Mouse (Mus musculus): ENCODE measurements around the gene Qprt. TPM values are rescaled to one million over a fixed set of nuclear protein-coding genes. Genes with fewer than 3 reads are reported as not detected.
A peak's percentile ranks its signal among the peaks of the same experiment; 100 is the strongest.

Qprt gene
- total and polyA plus RNA-seq, 2 experiments = 116 to 196 TPM

DNA sequence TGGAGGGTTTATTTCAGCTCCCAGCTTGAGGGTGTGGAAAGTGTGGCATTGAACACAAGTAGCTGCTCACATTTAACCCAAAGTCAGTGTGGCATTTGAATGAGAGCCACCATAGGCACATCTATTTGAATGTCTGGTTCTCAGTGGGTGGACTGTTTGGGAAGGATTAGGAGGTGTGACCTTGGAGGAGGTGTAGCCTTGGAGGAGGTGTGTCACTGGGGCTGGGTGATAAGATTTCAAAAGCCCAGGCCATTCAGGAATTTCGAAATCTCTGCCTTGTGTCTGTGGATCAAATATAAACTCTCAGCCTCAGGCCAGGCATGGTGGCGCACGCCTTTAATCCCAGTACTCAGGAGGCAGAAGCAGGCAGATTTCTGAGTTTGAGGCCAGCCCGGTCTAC lies 23.1 kb downstream of the Qprt start:
- DNase-seq (ENCODE audit: extremely low read depth, low read depth, low spot score) = no peak
- Histone ChIP-seq H3K4me3 (ENCODE audit: insufficient read depth, low read depth, low read length) (no peak overlapping the region), H3K27me3 (ENCODE audit: control insufficient read depth, insufficient read depth, low read length) (no peaks in the 10 kb centered on the region), H3K36me3 (ENCODE audit: control insufficient read depth, insufficient read depth, low read length) (no peaks in the 10 kb centered on the region), H3K4me1 (ENCODE audit: control insufficient read depth, insufficient read depth, low read length) (no peaks in the 10 kb centered on the region), H3K9ac (ENCODE audit: low read depth, low read length) (no peak overlapping the region), H3K27ac (replicated peaks; ENCODE audit: insufficient read depth, low read depth, low read length) (no peak overlapping the region), H3K79me2 (ENCODE audit: control insufficient read depth, insufficient read depth, low read length) (no peaks in the 10 kb centered on the region)
- TF ChIP-seq CTCF (IDR thresholded peaks at IDR 0.05; ENCODE audit: low read depth, low read length) (no peak), POLR2A (IDR thresholded peaks at IDR 0.05; ENCODE audit: extremely low read depth, insufficient read depth, low read length) (no peak)
- 93% methylated on average over 4 of the region's 4 CpGs for WGBS

DNA sequence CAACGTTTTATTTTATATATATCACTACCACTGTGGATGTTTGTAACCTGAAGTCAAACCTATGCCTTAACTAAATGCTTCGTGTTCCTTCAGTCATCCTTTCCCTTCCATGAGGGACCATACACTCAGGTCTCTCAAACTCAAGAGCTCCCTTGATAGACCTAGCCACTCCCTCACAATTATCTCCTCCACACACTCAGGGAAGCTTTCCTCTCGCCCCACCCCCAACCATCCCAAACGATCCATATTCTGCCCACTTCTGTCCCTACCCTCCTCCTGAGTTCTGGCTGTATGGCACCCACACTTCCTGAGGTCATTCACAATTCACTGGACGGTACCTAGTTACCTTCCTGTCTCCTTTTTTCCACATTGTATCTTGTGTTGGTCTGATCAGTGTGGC lies 23.5 kb downstream of the Qprt start:
- H3K4me1 ChIP-seq (ENCODE audit: control insufficient read depth, insufficient read depth, low read length) = no peaks in the 10 kb centered on the region
- H3K4me3 ChIP-seq (ENCODE audit: insufficient read depth, low read depth, low read length) = no peak overlapping the region
- TF ChIP-seq CTCF (IDR thresholded peaks at IDR 0.05; ENCODE audit: low read depth, low read length) = no peak
- TF ChIP-seq POLR2A (IDR thresholded peaks at IDR 0.05; ENCODE audit: extremely low read depth, insufficient read depth, low read length) = no peak
- H3K36me3 ChIP-seq (ENCODE audit: control insufficient read depth, insufficient read depth, low read length) = no peaks in the 10 kb centered on the region
- 89% methylated on average over 5 of the region's 5 CpGs for WGBS
- H3K27ac ChIP-seq (replicated peaks; ENCODE audit: insufficient read depth, low read depth, low read length) = no peak overlapping the region
- no peaks in the 10 kb centered on the region for H3K27me3 ChIP-seq (ENCODE audit: control insufficient read depth, insufficient read depth, low read length)
- no peak for DNase-seq (ENCODE audit: extremely low read depth, low read depth, low spot score)
- H3K9ac ChIP-seq (ENCODE audit: low read depth, low read length) = no peak overlapping the region
- no peaks in the 10 kb centered on the region for H3K79me2 ChIP-seq (ENCODE audit: control insufficient read depth, insufficient read depth, low read length)

DNA sequence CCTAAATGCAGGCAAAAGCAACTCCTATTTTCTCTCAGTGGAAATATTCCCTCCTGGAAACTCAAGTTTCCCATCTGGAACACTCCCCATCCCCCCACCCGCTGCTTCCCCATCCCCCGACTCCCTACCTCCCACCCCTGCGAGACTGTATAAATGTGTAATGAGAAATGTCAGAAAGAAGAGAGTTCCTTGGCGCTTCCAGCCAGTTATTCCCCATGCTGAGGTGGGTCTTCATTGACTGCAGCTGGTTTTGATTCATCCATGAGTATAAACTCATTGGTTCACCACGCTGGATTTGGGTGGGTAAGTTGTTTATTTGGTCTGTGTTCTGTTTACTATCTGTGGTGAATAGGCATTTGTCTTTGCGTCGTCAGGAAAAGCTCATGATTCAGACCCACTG lies 25.6 kb downstream of the Qprt start:
- TF ChIP-seq POLR2A (IDR thresholded peaks at IDR 0.05; ENCODE audit: extremely low read depth, insufficient read depth, low read length) = no peak
- no peak for TF ChIP-seq CTCF (IDR thresholded peaks at IDR 0.05; ENCODE audit: low read depth, low read length)
- Histone ChIP-seq H3K9ac (ENCODE audit: low read depth, low read length) (no peak overlapping the region), H3K79me2 (ENCODE audit: control insufficient read depth, insufficient read depth, low read length) (no peaks in the 10 kb centered on the region), H3K27ac (replicated peaks; ENCODE audit: insufficient read depth, low read depth, low read length) (no peak overlapping the region), H3K4me1 (ENCODE audit: control insufficient read depth, insufficient read depth, low read length) (no peaks in the 10 kb centered on the region), H3K27me3 (ENCODE audit: control insufficient read depth, insufficient read depth, low read length) (no peaks in the 10 kb centered on the region), H3K36me3 (ENCODE audit: control insufficient read depth, insufficient read depth, low read length) (no peaks in the 10 kb centered on the region), H3K4me3 (ENCODE audit: insufficient read depth, low read depth, low read length) (no peak overlapping the region)
- WGBS = 84% methylated on average over 7 of the region's 7 CpGs
- no peak for DNase-seq (ENCODE audit: extremely low read depth, low read depth, low spot score)

DNA sequence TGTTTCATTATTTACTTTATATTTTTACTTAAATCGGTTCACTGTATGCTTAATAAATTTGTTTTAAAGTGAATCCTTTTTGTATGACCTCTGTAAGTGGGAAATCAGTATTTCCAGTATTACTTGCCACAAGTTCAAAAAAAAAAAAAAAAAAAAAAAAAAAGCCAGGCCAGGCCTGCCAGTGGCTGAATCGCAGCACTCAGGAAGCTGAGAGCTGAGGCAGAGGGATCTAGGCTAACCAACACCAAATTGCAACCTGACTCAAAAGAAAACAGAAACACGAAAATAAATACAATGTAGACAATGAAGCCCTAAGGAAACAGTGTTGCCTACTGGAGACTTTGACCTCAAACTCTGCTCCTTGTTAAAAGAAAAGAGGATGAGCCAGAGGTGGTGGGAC lies 28.1 kb downstream of the Qprt start:
- Histone ChIP-seq H3K27ac (replicated peaks; ENCODE audit: insufficient read depth, low read depth, low read length) (no peak overlapping the region), H3K27me3 (ENCODE audit: control insufficient read depth, insufficient read depth, low read length) (no peaks in the 10 kb centered on the region), H3K79me2 (ENCODE audit: control insufficient read depth, insufficient read depth, low read length) (no peaks in the 10 kb centered on the region), H3K36me3 (ENCODE audit: control insufficient read depth, insufficient read depth, low read length) (no peaks in the 10 kb centered on the region), H3K4me3 (ENCODE audit: insufficient read depth, low read depth, low read length) (no peak overlapping the region), H3K4me1 (ENCODE audit: control insufficient read depth, insufficient read depth, low read length) (peaks cover 2% of the 10 kb centered on the region; the same call in 1 of the 2 replicates), H3K9ac (ENCODE audit: low read depth, low read length) (no peak overlapping the region)
- no peak for DNase-seq (ENCODE audit: extremely low read depth, low read depth, low spot score)
- TF ChIP-seq POLR2A (IDR thresholded peaks at IDR 0.05; ENCODE audit: extremely low read depth, insufficient read depth, low read length) (no peak), CTCF (IDR thresholded peaks at IDR 0.05; ENCODE audit: low read depth, low read length) (no peak)
- 69% methylated on average over 3 of the region's 3 CpGs for WGBS

DNA sequence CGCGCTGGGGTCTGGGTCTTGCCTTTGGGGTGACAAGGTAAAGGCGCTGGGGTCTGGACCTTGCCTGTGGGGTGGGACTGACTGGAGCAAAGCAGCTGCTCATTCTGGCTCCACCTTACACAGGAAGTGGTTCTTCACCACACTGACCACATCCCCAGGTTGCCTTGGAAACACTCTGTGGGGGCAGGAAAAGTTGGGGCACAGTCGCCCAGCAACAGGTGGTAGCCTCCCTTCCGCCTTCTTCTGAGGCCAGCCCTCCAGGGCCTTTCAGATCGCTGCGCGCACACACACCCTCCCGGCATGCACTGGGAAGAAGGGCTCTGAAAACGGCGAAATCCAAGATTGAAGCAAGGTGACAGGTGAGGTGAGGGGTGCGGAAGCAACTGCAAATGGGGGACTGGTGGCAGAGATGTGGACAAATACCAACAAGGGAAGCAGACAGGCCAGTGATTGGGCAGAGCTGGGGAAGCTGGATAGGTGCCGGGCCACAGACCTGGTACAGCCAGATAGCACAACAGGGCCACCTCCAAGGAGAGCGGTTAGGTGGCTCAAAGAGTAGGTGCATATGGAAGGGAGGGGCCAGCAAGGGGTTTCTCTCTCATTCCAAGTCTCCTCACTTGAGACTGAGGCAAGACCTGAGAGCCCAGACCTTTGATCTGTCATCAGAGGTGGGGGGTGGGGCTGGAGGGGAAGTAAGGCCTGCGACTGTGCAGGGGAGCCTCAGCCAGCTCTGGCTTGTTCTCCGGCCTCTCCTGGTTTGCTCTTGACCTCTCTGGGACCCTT lies 30.7 kb downstream of the Qprt start, which contains the start of gene AI467606:
Gene AI467606 (plus strand): TSS at position 246 of the 783 bp plus-strand sequence.
- Histone ChIP-seq H3K36me3 (ENCODE audit: control insufficient read depth, insufficient read depth, low read length) (no peaks in the 10 kb centered on the region), H3K4me3 (ENCODE audit: insufficient read depth, low read depth, low read length) (peak within 1 kb of the TSS; percentile 6), H3K4me1 (ENCODE audit: control insufficient read depth, insufficient read depth, low read length) (peaks cover 2% of the 10 kb centered on the region; the same call in 1 of the 2 replicates), H3K9ac (ENCODE audit: low read depth, low read length) (no peak within 1 kb of the TSS), H3K27ac (replicated peaks; ENCODE audit: insufficient read depth, low read depth, low read length) (peak within 1 kb of the TSS; percentile 41), H3K79me2 (ENCODE audit: control insufficient read depth, insufficient read depth, low read length) (no peaks in the 10 kb centered on the region), H3K27me3 (ENCODE audit: control insufficient read depth, insufficient read depth, low read length) (no peaks in the 10 kb centered on the region)
- DNase-seq (ENCODE audit: extremely low read depth, low read depth, low spot score) = no peak
- 87% methylated on average over 16 of the region's 16 CpGs for WGBS
- TF ChIP-seq CTCF (IDR thresholded peaks at IDR 0.05; ENCODE audit: low read depth, low read length) (no peak), POLR2A (IDR thresholded peaks at IDR 0.05; ENCODE audit: extremely low read depth, insufficient read depth, low read length) (no peak)

Data from liver, adult 2 months (tissue).